In the genomic region with DNA sequence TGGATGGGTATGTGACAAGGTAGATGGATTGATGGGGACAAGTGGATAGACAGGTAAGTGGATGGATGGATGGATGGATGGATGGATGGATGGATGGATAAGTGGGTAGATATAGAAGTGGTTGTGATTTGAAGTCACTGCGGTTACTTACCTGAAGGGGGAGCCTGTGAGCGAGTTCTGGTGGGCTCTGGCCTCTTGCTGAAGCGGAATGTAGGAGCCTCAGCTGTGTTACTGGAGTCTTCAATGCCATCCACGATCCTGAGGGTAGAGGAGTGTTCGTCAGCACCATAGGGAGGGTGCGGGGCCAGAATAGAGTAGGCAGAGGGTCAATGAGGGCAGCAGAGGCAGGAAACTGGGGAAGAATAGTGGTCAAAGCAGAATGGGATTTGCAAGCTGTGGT, we compare ENCODE assay signal across 9 mouse cellular contexts. TPM values are rescaled to one million over a fixed set of nuclear protein-coding genes. Genes with fewer than 3 reads are reported as not detected.
DNase-seq lines count a peak whose midpoint lies in the region; ATAC-seq and TF ChIP-seq lines count a peak whose summit lies in the region.
"Had no signal": no experiment of that assay in that cellular context is flagged by ENCODE, and none has a peak within 500 bp of the region (broad histone marks: within the 10 kb centered on the region; RNA-seq: fewer than 3 reads in every experiment).

No protein-coding gene starts in this region.

- DNase-seq in lung, postnatal 14 days, result peak; percentile 62
- DNase-seq in right cerebral cortex, postnatal 4 days, result peak; percentile 49
- no peak for DNase-seq in gastrocnemius, postnatal 36 days

- peak; percentile 78 for TF ChIP-seq CTCF in intestine, postnatal 0 days (IDR thresholded peaks at IDR 0.05; ENCODE audit: low read depth)
- 0 out of 2 replicates have a peak, but pooled peaks have one; percentile 23 for TF ChIP-seq CTCF in bone marrow macrophage, adult 2 months (IDR thresholded peaks at IDR 0.05; ENCODE audit: low read depth, low read length)

- no peak for ATAC-seq in intestine, postnatal 0 days
- no peak for ATAC-seq in intestine, embryonic 15.5 days
- ATAC-seq in CD4-positive, CD25-positive, alpha-beta regulatory T cell, adult 4 months, result peak; percentile 65
- ATAC-seq in forebrain, embryonic 12.5 days (ENCODE audit: low FRiP score), result peak; percentile 30; the same call in 1 of the 2 replicates

- H3K4me2 ChIP-seq in intestine, postnatal 0 days (replicated peaks; ENCODE audit: low read depth), result no peak overlapping the region
- H3K4me2 ChIP-seq in intestine, embryonic 15.5 days (replicated peaks), result no peak overlapping the region
- H3K4me2 ChIP-seq in forebrain, embryonic 12.5 days, result no peak overlapping the region
- H3K4me2 ChIP-seq: lung, embryonic 15.5 days had no signal

- H3K27ac ChIP-seq in intestine, postnatal 0 days (ENCODE audit: low read depth, low read length), result no peak overlapping the region
- no peak overlapping the region for H3K27ac ChIP-seq in intestine, embryonic 15.5 days
- no peak overlapping the region for H3K27ac ChIP-seq in bone marrow macrophage, adult 2 months (ENCODE audit: insufficient read depth, low read depth, low read length)
- no peak overlapping the region for H3K27ac ChIP-seq in forebrain, embryonic 12.5 days
- H3K27ac ChIP-seq: lung, embryonic 15.5 days had no signal

- no peak overlapping the region for H3K9ac ChIP-seq in intestine, postnatal 0 days (ENCODE audit: low read depth, low read length)
- H3K9ac ChIP-seq in intestine, embryonic 15.5 days, result no peak overlapping the region
- no peak overlapping the region for H3K9ac ChIP-seq in forebrain, embryonic 12.5 days
- H3K9ac ChIP-seq: lung, embryonic 15.5 days had no signal

- H3K36me3 ChIP-seq in intestine, postnatal 0 days (ENCODE audit: control insufficient read depth, insufficient read depth), result no peaks in the 10 kb centered on the region
- no peaks in the 10 kb centered on the region for H3K36me3 ChIP-seq in intestine, embryonic 15.5 days
- H3K36me3 ChIP-seq in forebrain, embryonic 12.5 days (replicated peaks), result no peaks in the 10 kb centered on the region
- H3K36me3 ChIP-seq: lung, embryonic 15.5 days had no signal

- H3K27me3 ChIP-seq in intestine, postnatal 0 days (replicated peaks; ENCODE audit: control insufficient read depth, insufficient read depth, low read length), result 0 out of 2 replicates have a peak, but pooled peaks cover 12% of the 10 kb centered on the region
- peaks cover 17% of the 10 kb centered on the region for H3K27me3 ChIP-seq in intestine, embryonic 15.5 days (replicated peaks)
- peaks cover 12% of the 10 kb centered on the region for H3K27me3 ChIP-seq in forebrain, embryonic 12.5 days

- no peaks in the 10 kb centered on the region for H3K9me3 ChIP-seq in intestine, postnatal 0 days (ENCODE audit: control insufficient read depth)
- H3K9me3 ChIP-seq in intestine, embryonic 15.5 days, result no peaks in the 10 kb centered on the region
- no peaks in the 10 kb centered on the region for H3K9me3 ChIP-seq in forebrain, embryonic 12.5 days
- H3K9me3 ChIP-seq: lung, embryonic 15.5 days had no signal

- H3K4me1 ChIP-seq in intestine, postnatal 0 days (replicated peaks; ENCODE audit: control insufficient read depth, insufficient read depth, low read length), result no peaks in the 10 kb centered on the region
- no peaks in the 10 kb centered on the region for H3K4me1 ChIP-seq in intestine, embryonic 15.5 days (replicated peaks)
- no peaks in the 10 kb centered on the region for H3K4me1 ChIP-seq in bone marrow macrophage, adult 2 months (ENCODE audit: control insufficient read depth, insufficient read depth, low read length)
- H3K4me1 ChIP-seq in forebrain, embryonic 12.5 days, result 0 out of 2 replicates have a peak, but pooled peaks cover 4% of the 10 kb centered on the region
- H3K4me1 ChIP-seq: lung, embryonic 15.5 days had no signal

- H3K4me3 ChIP-seq in intestine, postnatal 0 days (ENCODE audit: low read depth, low read length), result no peak overlapping the region
- no peak overlapping the region for H3K4me3 ChIP-seq in intestine, embryonic 15.5 days (replicated peaks)
- no peak overlapping the region for H3K4me3 ChIP-seq in bone marrow macrophage, adult 2 months (ENCODE audit: insufficient read depth, low read length)
- no peak overlapping the region for H3K4me3 ChIP-seq in forebrain, embryonic 12.5 days (replicated peaks)
- H3K4me3 ChIP-seq: lung, embryonic 15.5 days had no signal

- 16% methylated on average over 6 of the region's 6 CpGs for WGBS in intestine, postnatal 0 days
- 17% methylated on average over 6 of the region's 6 CpGs for WGBS in intestine, embryonic 15.5 days
- WGBS in forebrain, embryonic 12.5 days, result 18% methylated on average over 6 of the region's 6 CpGs

- intact Hi-C loops in gastrocnemius, postnatal 36 days (cut with DNase I), result loop anchor here (2.0 to 10.0 kb wide), 2 partner anchors 14 to 320 kb away; partner anchors contain the start of gene Kcnh4

- no peak for TF ChIP-seq POLR2A in bone marrow macrophage, adult 2 months (IDR thresholded peaks at IDR 0.05; ENCODE audit: borderline replicate concordance, low read depth, low read length)

RNA-seq across cellular contexts. Expression of gene Rab5c, which starts 7.1 kb away (rescaled TPM):
- 62.2 and 62.7 TPM in 2 replicates for polyA plus RNA-seq in intestine, postnatal 0 days (2015; fragmentation: Nextera tagmentation; extraction: Ambion mirVana)
- polyA plus RNA-seq in intestine, embryonic 15.5 days (2015; fragmentation: Nextera tagmentation; extraction: Ambion mirVana), result 26.1 and 26.3 TPM in 2 replicates
- 10 to 100 TPM; 21.2 to 35.8 TPM for polyA plus RNA-seq in CD4-positive, CD25-positive, alpha-beta regulatory T cell, adult 4 months (2017; shearing (Covaris generic))
- 269 and 300 TPM in 2 replicates for polyA plus RNA-seq in bone marrow macrophage, adult 2 months (2012; ENCODE audit: insufficient read depth, insufficient read length, missing spikeins)
- polyA plus RNA-seq in forebrain, embryonic 12.5 days (2016; fragmentation: Nextera tagmentation; extraction: Ambion mirVana), result 18.2 and 25.2 TPM in 2 replicates
- total RNA-seq in gastrocnemius, postnatal 36 days (2021), result 10 to 100 TPM; 35.0 to 44.5 TPM

RNA-seq across cellular contexts. Expression of gene Kcnh4, which starts 14.7 kb away (rescaled TPM):
- 0.04 and 0.12 TPM in 2 replicates for polyA plus RNA-seq in intestine, postnatal 0 days (2015; fragmentation: Nextera tagmentation; extraction: Ambion mirVana)
- 0.18 and 0.19 TPM in 2 replicates for polyA plus RNA-seq in intestine, embryonic 15.5 days (2015; fragmentation: Nextera tagmentation; extraction: Ambion mirVana)
- not detected for polyA plus RNA-seq in CD4-positive, CD25-positive, alpha-beta regulatory T cell, adult 4 months (2017; shearing (Covaris generic))
- polyA plus RNA-seq in bone marrow macrophage, adult 2 months (2012; ENCODE audit: insufficient read depth, insufficient read length, missing spikeins), result not detected in 2 replicates
- 4.4 and 4.7 TPM in 2 replicates for polyA plus RNA-seq in forebrain, embryonic 12.5 days (2016; fragmentation: Nextera tagmentation; extraction: Ambion mirVana)
- not detected for total RNA-seq in gastrocnemius, postnatal 36 days (2021)
- polyA plus RNA-seq: lung, embryonic 15.5 days had no signal

RNA-seq across cellular contexts. Expression of gene Hcrt, which starts 17.6 kb away (rescaled TPM):
- not detected in 2 replicates for polyA plus RNA-seq in intestine, postnatal 0 days (2015; fragmentation: Nextera tagmentation; extraction: Ambion mirVana)
- polyA plus RNA-seq in intestine, embryonic 15.5 days (2015; fragmentation: Nextera tagmentation; extraction: Ambion mirVana), result not detected in 2 replicates
- not detected for polyA plus RNA-seq in CD4-positive, CD25-positive, alpha-beta regulatory T cell, adult 4 months (2017; shearing (Covaris generic))
- not detected in 2 replicates for polyA plus RNA-seq in bone marrow macrophage, adult 2 months (2012; ENCODE audit: insufficient read depth, insufficient read length, missing spikeins)
- 0.36 TPM in 1 of 2 replicates, not detected in the other for polyA plus RNA-seq in forebrain, embryonic 12.5 days (2016; fragmentation: Nextera tagmentation; extraction: Ambion mirVana)
- total RNA-seq in gastrocnemius, postnatal 36 days (2021), result not detected
- polyA plus RNA-seq: lung, embryonic 15.5 days had no signal

RNA-seq across cellular contexts. Expression of gene Ghdc, which starts 25.7 kb away (rescaled TPM):
- 5.2 and 5.5 TPM in 2 replicates for polyA plus RNA-seq in intestine, postnatal 0 days (2015; fragmentation: Nextera tagmentation; extraction: Ambion mirVana)
- polyA plus RNA-seq in intestine, embryonic 15.5 days (2015; fragmentation: Nextera tagmentation; extraction: Ambion mirVana), result 4.7 and 6.7 TPM in 2 replicates
- polyA plus RNA-seq in CD4-positive, CD25-positive, alpha-beta regulatory T cell, adult 4 months (2017; shearing (Covaris generic)), result 1 to 10 TPM; 2.7 to 3.1 TPM
- 12.0 and 15.6 TPM in 2 replicates for polyA plus RNA-seq in bone marrow macrophage, adult 2 months (2012; ENCODE audit: insufficient read depth, insufficient read length, missing spikeins)
- polyA plus RNA-seq in forebrain, embryonic 12.5 days (2016; fragmentation: Nextera tagmentation; extraction: Ambion mirVana), result 3.1 and 3.3 TPM in 2 replicates
- total RNA-seq in gastrocnemius, postnatal 36 days (2021), result 1 to 10 TPM; 4.4 to 5.0 TPM

RNA-seq across cellular contexts. Expression of gene Hspb9, which starts 31.4 kb away (rescaled TPM):
- polyA plus RNA-seq in intestine, postnatal 0 days (2015; fragmentation: Nextera tagmentation; extraction: Ambion mirVana), result 0.44 and 0.65 TPM in 2 replicates
- 0.40 and 0.54 TPM in 2 replicates for polyA plus RNA-seq in intestine, embryonic 15.5 days (2015; fragmentation: Nextera tagmentation; extraction: Ambion mirVana)
- 1 to 10 TPM in 1 of 2 experiments, not detected in 1; 1.0 TPM for polyA plus RNA-seq in CD4-positive, CD25-positive, alpha-beta regulatory T cell, adult 4 months (2017; shearing (Covaris generic))
- polyA plus RNA-seq in bone marrow macrophage, adult 2 months (2012; ENCODE audit: insufficient read depth, insufficient read length, missing spikeins), result not detected in 2 replicates
- polyA plus RNA-seq in forebrain, embryonic 12.5 days (2016; fragmentation: Nextera tagmentation; extraction: Ambion mirVana), result 0.52 TPM in 1 of 2 replicates, not detected in the other
- not detected for total RNA-seq in gastrocnemius, postnatal 36 days (2021)

Comparison
In these comparisons a context has a peak if more than half of its experiments do, and no peak if none do; other contexts are left out.
1. ATAC-seq: peak in CD4-positive, CD25-positive, alpha-beta regulatory T cell, adult 4 months (single experiment) and forebrain, embryonic 12.5 days (single experiment); none in intestine, postnatal 0 days (single experiment) and intestine, embryonic 15.5 days (single experiment).
2. DNase-seq: peak in lung, postnatal 14 days (single experiment) and right cerebral cortex, postnatal 4 days (single experiment); none in gastrocnemius, postnatal 36 days (0 of 2).